Mouse (Mus musculus) bone marrow macrophage, adult 2 months (primary cell): ENCODE data around the gene Spsb3.

Experiments used
- CTCF ChIP-seq: IDR thresholded peaks from 2 replicates; pipeline ENCODE4 v1.5.1; 2012; ENCODE audit warnings: low read depth, mild to moderate bottlenecking, low read length, moderate library complexity
- POLR2A ChIP-seq: IDR thresholded peaks from 2 replicates; pipeline ENCODE4 v1.6.1; 2012; ENCODE audit warnings: mild to moderate bottlenecking, low read depth, low read length, borderline replicate concordance

GRCm38 (mm10) chr17:24894995-24895547, 8.6 kb downstream of the Spsb3 start, which contains the start of the genes Eme2 and Mrps34:
- TF ChIP-seq POLR2A: peak; percentile 56; the same call in 1 of the 2 replicates
- TF ChIP-seq CTCF: no peak
